Mouse (Mus musculus): ENCODE data around the gene Fggy. TPM values are rescaled to one million over a fixed set of nuclear protein-coding genes. Genes with fewer than 3 reads are reported as not detected.

Gene Fggy
- total RNA-seq, 2 experiments from 2014 or later: 7.9 to 9.9 TPM

- DNase-seq (ENCODE audit: low spot score in 2 of 2): no peak
Measured at GRCm38 (mm10) chr4:95588722-95589283, 31.5 kb downstream of the Fggy start.

GRCm38 (mm10) chr4:95590878-95591277, 33.6 kb downstream of the Fggy start:
- no peak for DNase-seq (ENCODE audit: low spot score in 2 of 2)

GRCm38 (mm10) chr4:95597208-95597607, 39.9 kb downstream of the Fggy start:
- DNase-seq (ENCODE audit: low spot score in 2 of 2): no peak

GRCm38 (mm10) chr4:95601776-95602175, 44.5 kb downstream of the Fggy start:
- no peak for DNase-seq (ENCODE audit: low spot score in 2 of 2)

- DNase-seq (ENCODE audit: low spot score in 2 of 2): no peak
Measured at GRCm38 (mm10) chr4:95603254-95603653, 45.9 kb downstream of the Fggy start.

GRCm38 (mm10) chr4:95610663-95611062, 53.4 kb downstream of the Fggy start:
- DNase-seq (ENCODE audit: low spot score in 2 of 2): no peak

- DNase-seq (ENCODE audit: low spot score in 2 of 2): no peak
Measured at GRCm38 (mm10) chr4:95611390-95611789, 54.1 kb downstream of the Fggy start.

- DNase-seq (ENCODE audit: low spot score in 2 of 2): no peak
Measured at GRCm38 (mm10) chr4:95621046-95621445, 63.7 kb downstream of the Fggy start.

GRCm38 (mm10) chr4:95624696-95625095, 67.4 kb downstream of the Fggy start:
- no peak for DNase-seq (ENCODE audit: low spot score in 2 of 2)

- no peak for DNase-seq (ENCODE audit: low spot score in 2 of 2)
Measured at GRCm38 (mm10) chr4:95625651-95626050, 68.3 kb downstream of the Fggy start.

- no peak for DNase-seq (ENCODE audit: low spot score in 2 of 2)
Measured at GRCm38 (mm10) chr4:95626186-95626585, 68.9 kb downstream of the Fggy start.

GRCm38 (mm10) chr4:95634903-95635302, 77.6 kb downstream of the Fggy start:
- DNase-seq (ENCODE audit: low spot score in 2 of 2): no peak

- peak; percentile 42 to 63 for DNase-seq (ENCODE audit: low spot score in 2 of 2)
Measured at GRCm38 (mm10) chr4:95636937-95637749, 79.8 kb downstream of the Fggy start.

- DNase-seq (ENCODE audit: low spot score in 2 of 2): no peak
Measured at GRCm38 (mm10) chr4:95638063-95638462, 80.8 kb downstream of the Fggy start.

GRCm38 (mm10) chr4:95640831-95641230, 83.5 kb downstream of the Fggy start:
- no peak for DNase-seq (ENCODE audit: low spot score in 2 of 2)

- DNase-seq (ENCODE audit: low spot score in 2 of 2): no peak
Measured at GRCm38 (mm10) chr4:95644048-95644447, 86.7 kb downstream of the Fggy start.

- no peak for DNase-seq (ENCODE audit: low spot score in 2 of 2)
Measured at GRCm38 (mm10) chr4:95648801-95649551, 91.7 kb downstream of the Fggy start.

- no peak for DNase-seq (ENCODE audit: low spot score in 2 of 2)
Measured at GRCm38 (mm10) chr4:95649552-95649905, 92.2 kb downstream of the Fggy start.

GRCm38 (mm10) chr4:95649980-95650379, 92.7 kb downstream of the Fggy start:
- DNase-seq (ENCODE audit: low spot score in 2 of 2): no peak

- DNase-seq (ENCODE audit: low spot score in 2 of 2): no peak
Measured at GRCm38 (mm10) chr4:95652044-95652443, 94.7 kb downstream of the Fggy start.

GRCm38 (mm10) chr4:95653296-95653912, 96.1 kb downstream of the Fggy start:
- DNase-seq (ENCODE audit: low spot score in 2 of 2): no peak

- DNase-seq (ENCODE audit: low spot score in 2 of 2): no peak
Measured at GRCm38 (mm10) chr4:95653913-95654301, 96.6 kb downstream of the Fggy start.

Data from layer of hippocampus, postnatal 10 days (tissue).